Mouse (Mus musculus) hindbrain, embryonic 13.5 days (tissue): ENCODE data around the gene Ppp2r5d. TPM values are rescaled to one million over a fixed set of nuclear protein-coding genes. Genes with fewer than 3 reads are reported as not detected.

ENCODE experiments used
- ATAC-seq: fragments of 200-750 bp; cut with Nextera tagmentation; 2 replicates; pipeline ENCODE4 v1.8.0; 2017; ENCODE audit warnings: moderate TSS enrichment; ENCODE audit not compliant: low FRiP score
- H3K27ac ChIP-seq: fragments of 300-500 bp; sonication (generic); 2 replicates; pipeline ENCODE4 v1.5.1; 2015; ENCODE audit warnings: inconsistent platforms, mild to moderate bottlenecking, moderate library complexity
- H3K27me3 ChIP-seq: fragments of 300-500 bp; sonication (generic); 2 replicates; pipeline ENCODE4 v1.6.1; 2015; ENCODE audit warnings: mild to moderate bottlenecking, inconsistent platforms
- H3K36me3 ChIP-seq: fragments of 300-500 bp; sonication (generic); 2 replicates; pipeline ENCODE4 v1.6.1; 2015; ENCODE audit warnings: mild to moderate bottlenecking, inconsistent platforms
- H3K4me1 ChIP-seq: fragments of 300-500 bp; sonication (generic); replicated peaks from 2 replicates; pipeline ENCODE4 v1.6.1; 2015; ENCODE audit warnings: inconsistent platforms
- H3K4me2 ChIP-seq: fragments of 300-500 bp; sonication (generic); 2 replicates; pipeline ENCODE4 v1.6.1; 2015; ENCODE audit warnings: inconsistent platforms, mild to moderate bottlenecking, moderate library complexity
- H3K4me3 ChIP-seq: fragments of 300-500 bp; sonication (generic); 2 replicates; pipeline ENCODE4 v1.5.1; 2015; ENCODE audit warnings: mild to moderate bottlenecking, inconsistent platforms
- H3K9ac ChIP-seq: fragments of 300-500 bp; sonication (generic); 2 replicates; pipeline ENCODE4 v1.6.1; 2015; ENCODE audit warnings: mild to moderate bottlenecking, inconsistent platforms
- H3K9me3 ChIP-seq: fragments of 300-500 bp; sonication (generic); 2 replicates; pipeline ENCODE4 v1.6.1; 2016; ENCODE audit warnings: inconsistent platforms
- whole genome bisulfite sequencing: fragments of 180-500 bp; shearing (Covaris S2); methylation state at CpG from one replicate; pipeline ENCODE4 v1.1.7; 2015; 5-methylcytosine and 5-hydroxymethylcytosine counted together
- polyA plus RNA-seq: library from polyadenylated mRNA; unstranded; fragments of >200 nt; fragmentation: Nextera tagmentation; extraction: Ambion mirVana; gene quantifications from 2 replicates; pipeline ENCODE4 v1.2.1, GENCODE M21; 2015

The Ppp2r5d gene
- polyA plus RNA-seq, 1 experiment from 2014 or later, result 78.2 TPM

- peaks cover 29% of the 10 kb centered on the region for H3K4me1 ChIP-seq
- peak; percentile 89 for ATAC-seq
- peaks cover 64% of the 10 kb centered on the region for H3K36me3 ChIP-seq
- no peaks in the 10 kb centered on the region for H3K9me3 ChIP-seq
- peak within 1 kb of the TSS; percentile 78 for H3K4me3 ChIP-seq
- H3K27ac ChIP-seq, result peak within 1 kb of the TSS; percentile 80
- H3K27me3 ChIP-seq, result no peaks in the 10 kb centered on the region
- H3K9ac ChIP-seq, result peak within 1 kb of the TSS; percentile 79
- WGBS, result under 1% methylated on average over 43 of the region's 43 CpGs
- peak within 1 kb of the TSS; percentile 92 for H3K4me2 ChIP-seq
Measured at GRCm38 (mm10) chr17:46673850-46674529, 30.9 kb downstream of the Ppp2r5d start, which contains the start of gene Rrp36. Gene Rrp36 (minus strand): TSS chr17:46674352.

GRCm38 (mm10) chr17:46669911-46670310 lies 35.0 kb downstream of the Ppp2r5d start:
- no peak overlapping the region for H3K27ac ChIP-seq
- H3K9ac ChIP-seq, result no peak overlapping the region
- no peaks in the 10 kb centered on the region for H3K9me3 ChIP-seq
- 96% methylated on average over 10 of the region's 10 CpGs for WGBS
- ATAC-seq, result no peak
- H3K36me3 ChIP-seq, result peaks cover 65% of the 10 kb centered on the region
- no peak overlapping the region for H3K4me3 ChIP-seq
- H3K4me1 ChIP-seq, result peaks cover 17% of the 10 kb centered on the region
- H3K4me2 ChIP-seq, result no peak overlapping the region
- H3K27me3 ChIP-seq, result no peaks in the 10 kb centered on the region

- H3K27ac ChIP-seq, result no peak overlapping the region
- H3K4me2 ChIP-seq, result no peak overlapping the region
- 91% methylated on average over 16 of the region's 16 CpGs for WGBS
- H3K9ac ChIP-seq, result no peak overlapping the region
- no peaks in the 10 kb centered on the region for H3K4me1 ChIP-seq
- no peaks in the 10 kb centered on the region for H3K9me3 ChIP-seq
- no peaks in the 10 kb centered on the region for H3K27me3 ChIP-seq
- peaks cover 82% of the 10 kb centered on the region for H3K36me3 ChIP-seq
- no peak overlapping the region for H3K4me3 ChIP-seq
- no peak for ATAC-seq
Measured at GRCm38 (mm10) chr17:46667712-46668111, 37.2 kb downstream of the Ppp2r5d start.

- peaks cover 97% of the 10 kb centered on the region for H3K36me3 ChIP-seq
- no peak for ATAC-seq
- H3K9ac ChIP-seq, result no peak overlapping the region
- no peak overlapping the region for H3K4me3 ChIP-seq
- no peaks in the 10 kb centered on the region for H3K27me3 ChIP-seq
- H3K4me2 ChIP-seq, result no peak overlapping the region
- 95% methylated on average over 5 of the region's 5 CpGs for WGBS
- no peak overlapping the region for H3K27ac ChIP-seq
- H3K4me1 ChIP-seq, result no peaks in the 10 kb centered on the region
- no peaks in the 10 kb centered on the region for H3K9me3 ChIP-seq
Measured at GRCm38 (mm10) chr17:46662730-46663129, 42.2 kb downstream of the Ppp2r5d start.

GRCm38 (mm10) chr17:46661981-46662380 lies 42.9 kb downstream of the Ppp2r5d start:
- Histone ChIP-seq H3K4me1 (no peaks in the 10 kb centered on the region), H3K4me2 (no peak overlapping the region), H3K36me3 (peaks cover 99% of the 10 kb centered on the region), H3K9ac (no peak overlapping the region), H3K27me3 (no peaks in the 10 kb centered on the region), H3K4me3 (no peak overlapping the region), H3K9me3 (no peaks in the 10 kb centered on the region), H3K27ac (no peak overlapping the region)
- ATAC-seq, result no peak
- 94% methylated on average over 12 of the region's 12 CpGs for WGBS

GRCm38 (mm10) chr17:46661351-46661750 lies 43.6 kb downstream of the Ppp2r5d start:
- no peaks in the 10 kb centered on the region for H3K27me3 ChIP-seq
- no peak overlapping the region for H3K4me3 ChIP-seq
- H3K27ac ChIP-seq, result no peak overlapping the region
- peaks cover 99% of the 10 kb centered on the region for H3K36me3 ChIP-seq
- ATAC-seq, result no peak
- WGBS, result 97% methylated on average over 9 of the region's 9 CpGs
- no peak overlapping the region for H3K4me2 ChIP-seq
- no peaks in the 10 kb centered on the region for H3K9me3 ChIP-seq
- no peaks in the 10 kb centered on the region for H3K4me1 ChIP-seq
- H3K9ac ChIP-seq, result no peak overlapping the region

GRCm38 (mm10) chr17:46656054-46656453 lies 48.9 kb downstream of the Ppp2r5d start:
- Histone ChIP-seq H3K27me3 (no peaks in the 10 kb centered on the region), H3K4me2 (no peak overlapping the region), H3K9ac (no peak overlapping the region), H3K4me1 (peaks cover 36% of the 10 kb centered on the region), H3K4me3 (no peak overlapping the region), H3K9me3 (no peaks in the 10 kb centered on the region), H3K36me3 (peaks cover 84% of the 10 kb centered on the region), H3K27ac (no peak overlapping the region)
- no peak for ATAC-seq
- WGBS, result 81% methylated on average over 6 of the region's 6 CpGs

- peak overlapping the region; percentile 95 for H3K9ac ChIP-seq
- H3K4me1 ChIP-seq, result peaks cover 56% of the 10 kb centered on the region
- peak overlapping the region; percentile 85 for H3K4me2 ChIP-seq
- peak overlapping the region; percentile 97; the same call in 1 of the 2 replicates for H3K27ac ChIP-seq
- peaks cover 49% of the 10 kb centered on the region for H3K36me3 ChIP-seq
- WGBS, result 72% methylated on average over 20 of the region's 20 CpGs
- no peak for ATAC-seq
- no peaks in the 10 kb centered on the region for H3K27me3 ChIP-seq
- H3K9me3 ChIP-seq, result no peaks in the 10 kb centered on the region
- H3K4me3 ChIP-seq, result peak overlapping the region; percentile 72
Measured at GRCm38 (mm10) chr17:46651755-46652547, 53.0 kb downstream of the Ppp2r5d start.

GRCm38 (mm10) chr17:46651292-46651691 lies 53.6 kb downstream of the Ppp2r5d start:
- H3K4me1 ChIP-seq, result peaks cover 62% of the 10 kb centered on the region

GRCm38 (mm10) chr17:46650232-46651031 lies 54.5 kb downstream of the Ppp2r5d start, which contains the start of gene Cul7:
Gene Cul7 (plus strand): TSS chr17:46650337.
- Histone ChIP-seq H3K9me3 (no peaks in the 10 kb centered on the region), H3K4me2 (peak within 1 kb of the TSS; percentile 85), H3K4me3 (peak within 1 kb of the TSS; percentile 72), H3K9ac (peak within 1 kb of the TSS; percentile 95), H3K36me3 (peaks cover 34% of the 10 kb centered on the region), H3K27ac (peak within 1 kb of the TSS; percentile 97), H3K4me1 (peaks cover 62% of the 10 kb centered on the region), H3K27me3 (no peaks in the 10 kb centered on the region)
- peak; percentile 92 for ATAC-seq
- under 1% methylated on average over 55 of the region's 58 CpGs for WGBS

More at GRCm38 (mm10) chr17:46651292-46651691, 53.6 kb downstream of the Ppp2r5d start:
- 75% methylated on average over 17 of the region's 17 CpGs for WGBS
- no peak for ATAC-seq
- H3K4me2 ChIP-seq, result peak overlapping the region; percentile 85
- H3K9ac ChIP-seq, result peak overlapping the region; percentile 95
- peaks cover 42% of the 10 kb centered on the region for H3K36me3 ChIP-seq
- H3K27ac ChIP-seq, result peak overlapping the region; percentile 97
- no peaks in the 10 kb centered on the region for H3K9me3 ChIP-seq
- peak overlapping the region; percentile 72 for H3K4me3 ChIP-seq
- no peaks in the 10 kb centered on the region for H3K27me3 ChIP-seq

- Histone ChIP-seq H3K36me3 (peaks cover 30% of the 10 kb centered on the region), H3K4me3 (peak overlapping the region; percentile 72), H3K4me1 (peaks cover 67% of the 10 kb centered on the region), H3K9ac (peak overlapping the region; percentile 95), H3K27me3 (no peaks in the 10 kb centered on the region), H3K4me2 (peak overlapping the region; percentile 85), H3K9me3 (no peaks in the 10 kb centered on the region), H3K27ac (peak overlapping the region; percentile 97)
- ATAC-seq, result no peak
- 41% methylated on average over 15 of the region's 15 CpGs for WGBS
Measured at GRCm38 (mm10) chr17:46649811-46650210, 55.1 kb downstream of the Ppp2r5d start.

GRCm38 (mm10) chr17:46648436-46648835 lies 56.5 kb downstream of the Ppp2r5d start:
- no peak overlapping the region for H3K4me3 ChIP-seq
- 88% methylated on average over 9 of the region's 9 CpGs for WGBS
- H3K9me3 ChIP-seq, result no peaks in the 10 kb centered on the region
- H3K4me1 ChIP-seq, result peaks cover 69% of the 10 kb centered on the region
- H3K27ac ChIP-seq, result no peak overlapping the region
- ATAC-seq, result no peak
- peak overlapping the region; percentile 31; the same call in 1 of the 2 replicates for H3K9ac ChIP-seq
- H3K4me2 ChIP-seq, result no peak overlapping the region
- H3K36me3 ChIP-seq, result peaks cover 16% of the 10 kb centered on the region
- H3K27me3 ChIP-seq, result no peaks in the 10 kb centered on the region
